Mouse (Mus musculus): ENCODE data around the gene Olfr601.

DNA sequence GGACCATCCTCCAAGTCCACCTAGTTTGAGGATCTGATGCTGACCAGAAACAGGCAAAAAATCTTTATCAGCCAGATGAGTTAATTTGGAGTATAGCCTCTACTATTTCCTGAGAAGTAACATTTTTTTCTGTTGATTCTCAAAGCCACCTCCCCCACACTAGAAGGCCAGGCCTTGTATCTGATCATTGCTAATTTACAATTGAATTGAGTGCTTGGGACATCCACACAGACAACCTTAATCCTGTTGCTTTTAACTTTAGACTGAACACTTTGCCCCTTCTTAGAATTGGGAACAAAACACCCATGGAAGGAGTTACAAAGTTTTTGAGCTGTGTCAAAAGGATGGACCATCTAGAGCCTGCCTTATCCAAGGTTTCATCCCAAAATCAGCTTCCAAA lies 35.3 kb upstream of the Olfr601 start:
- TF ChIP-seq CTCF (IDR thresholded peaks at IDR 0.05) (no peak), EP300 (IDR thresholded peaks at IDR 0.05) (no peak)

All from lung, postnatal 0 days (tissue).